Mouse (Mus musculus) adrenal gland, postnatal 36 days (tissue): ENCODE data around the gene Tmtc1. TPM values are rescaled to one million over a fixed set of nuclear protein-coding genes. Genes with fewer than 3 reads are reported as not detected.

Experiments
- DNase-seq, 2 experiments: peaks; one replicate each; pipeline ENCODE4 v3.0.0; 2021; ENCODE audit warnings: mixed read lengths in 1 of 2
- total RNA-seq, 2 experiments: library from RNA; stranded (reverse); gene quantifications; 2 replicates each; pipeline ENCODE4 v1.2.3; 2021

The Tmtc1 gene
- total RNA-seq, 2 experiments from 2014 or later = 12.0 to 13.8 TPM

- DNase-seq = no peak
Observed at GRCm38 (mm10) chr6:148371223-148371622, 73.0 kb downstream of the Tmtc1 start.

- DNase-seq = no peak
Observed at GRCm38 (mm10) chr6:148367094-148367539, 77.1 kb downstream of the Tmtc1 start.

- DNase-seq = no peak
Observed at GRCm38 (mm10) chr6:148366629-148367028, 77.6 kb downstream of the Tmtc1 start.

GRCm38 (mm10) chr6:148363162-148363561, 81.0 kb downstream of the Tmtc1 start:
- DNase-seq = no peak

- no peak for DNase-seq
Observed at GRCm38 (mm10) chr6:148362475-148362874, 81.7 kb downstream of the Tmtc1 start.

- no peak for DNase-seq
Observed at GRCm38 (mm10) chr6:148359348-148359905, 84.8 kb downstream of the Tmtc1 start.

GRCm38 (mm10) chr6:148358580-148359246, 85.5 kb downstream of the Tmtc1 start:
- no peak for DNase-seq

- peak in 1 of 2 experiments; percentile 10 for DNase-seq
Observed at GRCm38 (mm10) chr6:148356141-148356540, 88.0 kb downstream of the Tmtc1 start.

GRCm38 (mm10) chr6:148354509-148355474, 89.4 kb downstream of the Tmtc1 start:
- DNase-seq = peak; percentile 55 to 70

GRCm38 (mm10) chr6:148354151-148354508, 90.1 kb downstream of the Tmtc1 start:
- no peak for DNase-seq

- DNase-seq = no peak
Observed at GRCm38 (mm10) chr6:148345001-148345400, 99.2 kb downstream of the Tmtc1 start.

GRCm38 (mm10) chr6:148342191-148342590, 102.0 kb downstream of the Tmtc1 start:
- DNase-seq = no peak

- no peak for DNase-seq
Observed at GRCm38 (mm10) chr6:148341765-148342164, 102.4 kb downstream of the Tmtc1 start.

GRCm38 (mm10) chr6:148338326-148338957, 105.7 kb downstream of the Tmtc1 start:
- DNase-seq = no peak

- no peak for DNase-seq
Observed at GRCm38 (mm10) chr6:148336290-148336955, 107.8 kb downstream of the Tmtc1 start.

- DNase-seq = no peak
Observed at GRCm38 (mm10) chr6:148331916-148332315, 112.3 kb downstream of the Tmtc1 start.

- DNase-seq = no peak
Observed at GRCm38 (mm10) chr6:148329976-148330375, 114.2 kb downstream of the Tmtc1 start.

- DNase-seq = no peak
Observed at GRCm38 (mm10) chr6:148328928-148329327, 115.3 kb downstream of the Tmtc1 start.

- no peak for DNase-seq
Observed at GRCm38 (mm10) chr6:148328130-148328529, 116.1 kb downstream of the Tmtc1 start.

- DNase-seq = no peak
Observed at GRCm38 (mm10) chr6:148318736-148319135, 125.5 kb downstream of the Tmtc1 start.

- no peak for DNase-seq
Observed at GRCm38 (mm10) chr6:148315571-148316080, 128.6 kb downstream of the Tmtc1 start.

GRCm38 (mm10) chr6:148315106-148315505, 129.1 kb downstream of the Tmtc1 start:
- no peak for DNase-seq
